Mouse (Mus musculus): ENCODE data around the gene Tmem213. TPM values are rescaled to one million over a fixed set of nuclear protein-coding genes. Genes with fewer than 3 reads are reported as not detected.

Tmem213 gene
- polyA plus RNA-seq (2015; fragmentation: Nextera tagmentation; extraction: Ambion mirVana), result 6.9 and 8.5 TPM in 2 replicates

- no peaks in the 10 kb centered on the region for H3K27me3 ChIP-seq
- H3K36me3 ChIP-seq, result no peaks in the 10 kb centered on the region
- no peaks in the 10 kb centered on the region for H3K9me3 ChIP-seq (replicated peaks)
- H3K4me1 ChIP-seq, result peaks cover 9% of the 10 kb centered on the region; the same call in 1 of the 2 replicates
- no peak within 1 kb of the TSS for H3K9ac ChIP-seq
- peak; percentile 30; the same call in 1 of the 2 replicates for ATAC-seq (ENCODE audit: insufficient number of reproducible peaks, low FRiP score, low TSS enrichment, low read depth)
- 20% methylated on average over 9 of the region's 9 CpGs for WGBS
- no peak within 1 kb of the TSS for H3K27ac ChIP-seq (replicated peaks)
- peak within 1 kb of the TSS; percentile 24; the same call in 1 of the 2 replicates for H3K4me2 ChIP-seq (replicated peaks)
- peak within 1 kb of the TSS; percentile 11; the same call in 1 of the 2 replicates for H3K4me3 ChIP-seq (replicated peaks)
Measured at GRCm38 (mm10) chr6:38109160-38109795, at the start of gene Tmem213. Gene Tmem213 (plus strand): TSS chr6:38109255.

GRCm38 (mm10) chr6:38064621-38065020, 44.4 kb upstream of the Tmem213 start:
- no peak overlapping the region for H3K4me2 ChIP-seq (replicated peaks)
- no peaks in the 10 kb centered on the region for H3K27me3 ChIP-seq
- no peaks in the 10 kb centered on the region for H3K9me3 ChIP-seq (replicated peaks)
- no peak overlapping the region for H3K27ac ChIP-seq (replicated peaks)
- ATAC-seq (ENCODE audit: insufficient number of reproducible peaks, low FRiP score, low TSS enrichment, low read depth), result no peak
- peaks cover 8% of the 10 kb centered on the region for H3K4me1 ChIP-seq
- no peak overlapping the region for H3K9ac ChIP-seq
- H3K36me3 ChIP-seq, result no peaks in the 10 kb centered on the region
- 78% methylated on average over 2 of the region's 2 CpGs for WGBS
- no peak overlapping the region for H3K4me3 ChIP-seq (replicated peaks)

GRCm38 (mm10) chr6:38065122-38065500, 43.9 kb upstream of the Tmem213 start:
- Histone ChIP-seq H3K4me3 (replicated peaks) (no peak overlapping the region), H3K9me3 (replicated peaks) (no peaks in the 10 kb centered on the region), H3K36me3 (no peaks in the 10 kb centered on the region), H3K4me1 (peaks cover 8% of the 10 kb centered on the region), H3K27me3 (no peaks in the 10 kb centered on the region), H3K9ac (no peak overlapping the region), H3K4me2 (replicated peaks) (no peak overlapping the region), H3K27ac (replicated peaks) (no peak overlapping the region)
- no peak for ATAC-seq (ENCODE audit: insufficient number of reproducible peaks, low FRiP score, low TSS enrichment, low read depth)
- 65% methylated on average over 3 of the region's 3 CpGs for WGBS

GRCm38 (mm10) chr6:38065501-38066122, 43.4 kb upstream of the Tmem213 start:
- Histone ChIP-seq H3K9ac (no peak overlapping the region), H3K27me3 (no peaks in the 10 kb centered on the region), H3K36me3 (no peaks in the 10 kb centered on the region), H3K9me3 (replicated peaks) (no peaks in the 10 kb centered on the region), H3K27ac (replicated peaks) (no peak overlapping the region), H3K4me1 (peaks cover 8% of the 10 kb centered on the region), H3K4me2 (replicated peaks) (no peak overlapping the region), H3K4me3 (replicated peaks) (no peak overlapping the region)
- peak; percentile 39; the same call in 1 of the 2 replicates for ATAC-seq (ENCODE audit: insufficient number of reproducible peaks, low FRiP score, low TSS enrichment, low read depth)
- 59% methylated on average over 11 of the region's 11 CpGs for WGBS

- Histone ChIP-seq H3K4me1 (peaks cover 8% of the 10 kb centered on the region), H3K4me2 (replicated peaks) (no peak overlapping the region), H3K4me3 (replicated peaks) (no peak overlapping the region), H3K36me3 (no peaks in the 10 kb centered on the region), H3K9ac (no peak overlapping the region), H3K27ac (replicated peaks) (no peak overlapping the region), H3K9me3 (replicated peaks) (no peaks in the 10 kb centered on the region), H3K27me3 (no peaks in the 10 kb centered on the region)
- no peak for ATAC-seq (ENCODE audit: insufficient number of reproducible peaks, low FRiP score, low TSS enrichment, low read depth)
- WGBS, result 3% methylated on average over 5 of the region's 5 CpGs
Measured at GRCm38 (mm10) chr6:38066215-38066614, 42.8 kb upstream of the Tmem213 start.

GRCm38 (mm10) chr6:38071256-38071655, 37.8 kb upstream of the Tmem213 start:
- Histone ChIP-seq H3K36me3 (no peaks in the 10 kb centered on the region), H3K4me1 (no peaks in the 10 kb centered on the region), H3K9me3 (replicated peaks) (no peaks in the 10 kb centered on the region), H3K27me3 (no peaks in the 10 kb centered on the region), H3K4me3 (replicated peaks) (no peak overlapping the region), H3K4me2 (replicated peaks) (no peak overlapping the region), H3K9ac (no peak overlapping the region), H3K27ac (replicated peaks) (no peak overlapping the region)
- no peak for ATAC-seq (ENCODE audit: insufficient number of reproducible peaks, low FRiP score, low TSS enrichment, low read depth)
- 87% methylated on average over 4 of the region's 4 CpGs for WGBS

GRCm38 (mm10) chr6:38072137-38072796, 36.8 kb upstream of the Tmem213 start:
- ATAC-seq (ENCODE audit: insufficient number of reproducible peaks, low FRiP score, low TSS enrichment, low read depth), result no peak
- H3K4me3 ChIP-seq (replicated peaks), result no peak overlapping the region
- 77% methylated on average over 5 of the region's 5 CpGs for WGBS
- H3K9ac ChIP-seq, result no peak overlapping the region
- H3K27me3 ChIP-seq, result no peaks in the 10 kb centered on the region
- H3K9me3 ChIP-seq (replicated peaks), result no peaks in the 10 kb centered on the region
- H3K4me2 ChIP-seq (replicated peaks), result no peak overlapping the region
- H3K4me1 ChIP-seq, result no peaks in the 10 kb centered on the region
- H3K36me3 ChIP-seq, result no peaks in the 10 kb centered on the region
- H3K27ac ChIP-seq (replicated peaks), result no peak overlapping the region

- Histone ChIP-seq H3K4me3 (replicated peaks) (no peak overlapping the region), H3K9me3 (replicated peaks) (no peaks in the 10 kb centered on the region), H3K4me2 (replicated peaks) (no peak overlapping the region), H3K36me3 (no peaks in the 10 kb centered on the region), H3K4me1 (no peaks in the 10 kb centered on the region), H3K9ac (no peak overlapping the region), H3K27me3 (no peaks in the 10 kb centered on the region), H3K27ac (replicated peaks) (no peak overlapping the region)
- 89% methylated on average over 3 of the region's 3 CpGs for WGBS
- ATAC-seq (ENCODE audit: insufficient number of reproducible peaks, low FRiP score, low TSS enrichment, low read depth), result no peak
Measured at GRCm38 (mm10) chr6:38073592-38073991, 35.5 kb upstream of the Tmem213 start.

GRCm38 (mm10) chr6:38080364-38080763, 28.7 kb upstream of the Tmem213 start:
- WGBS, result 49% methylated on average over 4 of the region's 4 CpGs
- H3K27ac ChIP-seq (replicated peaks), result no peak overlapping the region
- no peaks in the 10 kb centered on the region for H3K27me3 ChIP-seq
- H3K36me3 ChIP-seq, result no peaks in the 10 kb centered on the region
- H3K4me3 ChIP-seq (replicated peaks), result no peak overlapping the region
- no peak; the same call in 1 of the 2 replicates for ATAC-seq (ENCODE audit: insufficient number of reproducible peaks, low FRiP score, low TSS enrichment, low read depth)
- H3K9ac ChIP-seq, result no peak overlapping the region
- peaks cover 13% of the 10 kb centered on the region for H3K4me1 ChIP-seq
- H3K9me3 ChIP-seq (replicated peaks), result no peaks in the 10 kb centered on the region
- no peak overlapping the region for H3K4me2 ChIP-seq (replicated peaks)

- ATAC-seq (ENCODE audit: insufficient number of reproducible peaks, low FRiP score, low TSS enrichment, low read depth), result 0 out of 2 replicates have a peak, but pooled peaks have one; percentile 15
- peak overlapping the region; percentile 35 for H3K27ac ChIP-seq (replicated peaks)
Measured at GRCm38 (mm10) chr6:38081727-38082341, 27.2 kb upstream of the Tmem213 start.

GRCm38 (mm10) chr6:38083204-38083603, 25.9 kb upstream of the Tmem213 start:
- Histone ChIP-seq H3K4me3 (replicated peaks) (no peak overlapping the region), H3K27me3 (no peaks in the 10 kb centered on the region), H3K36me3 (no peaks in the 10 kb centered on the region), H3K4me2 (replicated peaks) (no peak overlapping the region), H3K27ac (replicated peaks) (no peak overlapping the region), H3K9me3 (replicated peaks) (no peaks in the 10 kb centered on the region), H3K9ac (no peak overlapping the region), H3K4me1 (peaks cover 13% of the 10 kb centered on the region)
- WGBS, result 50% methylated on average over 4 of the region's 4 CpGs
- no peak for ATAC-seq (ENCODE audit: insufficient number of reproducible peaks, low FRiP score, low TSS enrichment, low read depth)

More at GRCm38 (mm10) chr6:38081727-38082341, 27.2 kb upstream of the Tmem213 start:
- H3K36me3 ChIP-seq, result no peaks in the 10 kb centered on the region
- H3K4me3 ChIP-seq (replicated peaks), result no peak overlapping the region
- no peak overlapping the region for H3K4me2 ChIP-seq (replicated peaks)
- H3K9ac ChIP-seq, result no peak overlapping the region
- WGBS, result 26% methylated on average over 11 of the region's 11 CpGs
- H3K9me3 ChIP-seq (replicated peaks), result no peaks in the 10 kb centered on the region
- H3K27me3 ChIP-seq, result no peaks in the 10 kb centered on the region
- peaks cover 13% of the 10 kb centered on the region for H3K4me1 ChIP-seq

Measured in embryonic facial prominence, embryonic 15.5 days (tissue).